Mouse (Mus musculus): ENCODE measurements around the gene Cfap206. TPM values are rescaled to one million over a fixed set of nuclear protein-coding genes. Genes with fewer than 3 reads are reported as not detected.

Gene Cfap206
- polyA plus RNA-seq, 1 experiment = 1.4 TPM

- Histone ChIP-seq H3K9ac (ENCODE audit: low read depth, poor library complexity, severe bottlenecking) (no peak overlapping the region), H3K9me3 (replicated peaks; ENCODE audit: control insufficient read depth, insufficient read depth, low read length, poor library complexity, severe bottlenecking) (no peaks in the 10 kb centered on the region), H3K27ac (ENCODE audit: insufficient read depth, low read length) (no peak overlapping the region), H3K4me1 (ENCODE audit: control insufficient read depth, insufficient read depth, low read length) (no peaks in the 10 kb centered on the region), H3K4me3 (ENCODE audit: low read depth, low read length) (no peak overlapping the region), H3K27me3 (ENCODE audit: control insufficient read depth, insufficient read depth, low read length, poor library complexity, severe bottlenecking) (no peaks in the 10 kb centered on the region), H3K36me3 (ENCODE audit: control insufficient read depth, insufficient read depth, low read length, poor library complexity, severe bottlenecking) (no peaks in the 10 kb centered on the region)
- TF ChIP-seq POLR2A (IDR thresholded peaks at IDR 0.05; ENCODE audit: insufficient read depth, low read length) (no peak), CTCF (IDR thresholded peaks at IDR 0.05; ENCODE audit: low read depth, low read length) (peak; percentile 90)
Observed at GRCm38 (mm10) chr4:34701528-34701927, 28.5 kb downstream of the Cfap206 start.

- Histone ChIP-seq H3K4me1 (ENCODE audit: control insufficient read depth, insufficient read depth, low read length) (no peaks in the 10 kb centered on the region), H3K9ac (ENCODE audit: low read depth, poor library complexity, severe bottlenecking) (peak overlapping the region; percentile 96), H3K4me3 (ENCODE audit: low read depth, low read length) (no peak overlapping the region), H3K27ac (ENCODE audit: insufficient read depth, low read length) (no peak overlapping the region), H3K9me3 (replicated peaks; ENCODE audit: control insufficient read depth, insufficient read depth, low read length, poor library complexity, severe bottlenecking) (no peaks in the 10 kb centered on the region), H3K36me3 (ENCODE audit: control insufficient read depth, insufficient read depth, low read length, poor library complexity, severe bottlenecking) (no peaks in the 10 kb centered on the region; the same call in 1 of the 2 replicates), H3K27me3 (ENCODE audit: control insufficient read depth, insufficient read depth, low read length, poor library complexity, severe bottlenecking) (no peaks in the 10 kb centered on the region)
- TF ChIP-seq CTCF (IDR thresholded peaks at IDR 0.05; ENCODE audit: low read depth, low read length) = no peak
- no peak for TF ChIP-seq EP300 (IDR thresholded peaks at IDR 0.05; ENCODE audit: insufficient read depth, low read depth, low read length)
- no peak for TF ChIP-seq POLR2A (IDR thresholded peaks at IDR 0.05; ENCODE audit: insufficient read depth, low read length)
Observed at GRCm38 (mm10) chr4:34688021-34688420, 42.0 kb downstream of the Cfap206 start.

GRCm38 (mm10) chr4:34686874-34687567, 43.0 kb downstream of the Cfap206 start, which contains the start of gene Slc35a1:
Gene Slc35a1 (minus strand): TSS chr4:34687438.
- Histone ChIP-seq H3K9ac (ENCODE audit: low read depth, poor library complexity, severe bottlenecking) (peak within 1 kb of the TSS; percentile 96), H3K27me3 (ENCODE audit: control insufficient read depth, insufficient read depth, low read length, poor library complexity, severe bottlenecking) (no peaks in the 10 kb centered on the region), H3K4me3 (ENCODE audit: low read depth, low read length) (peak within 1 kb of the TSS; percentile 52), H3K4me1 (ENCODE audit: control insufficient read depth, insufficient read depth, low read length) (no peaks in the 10 kb centered on the region), H3K9me3 (replicated peaks; ENCODE audit: control insufficient read depth, insufficient read depth, low read length, poor library complexity, severe bottlenecking) (no peaks in the 10 kb centered on the region), H3K27ac (ENCODE audit: insufficient read depth, low read length) (0 out of 2 replicates have a peak within 1 kb of the TSS, but pooled peaks have one; percentile 10), H3K36me3 (ENCODE audit: control insufficient read depth, insufficient read depth, low read length, poor library complexity, severe bottlenecking) (peaks cover 1% of the 10 kb centered on the region; the same call in 1 of the 2 replicates)
- TF ChIP-seq POLR2A (IDR thresholded peaks at IDR 0.05; ENCODE audit: insufficient read depth, low read length) = no peak
- no peak for TF ChIP-seq CTCF (IDR thresholded peaks at IDR 0.05; ENCODE audit: low read depth, low read length)
- TF ChIP-seq EP300 (IDR thresholded peaks at IDR 0.05; ENCODE audit: insufficient read depth, low read depth, low read length) = no peak

GRCm38 (mm10) chr4:34680530-34680929, 49.5 kb downstream of the Cfap206 start:
- no peak overlapping the region for H3K4me3 ChIP-seq (ENCODE audit: low read depth, low read length)
- peaks cover 2% of the 10 kb centered on the region for H3K36me3 ChIP-seq (ENCODE audit: control insufficient read depth, insufficient read depth, low read length, poor library complexity, severe bottlenecking)
- H3K9me3 ChIP-seq (replicated peaks; ENCODE audit: control insufficient read depth, insufficient read depth, low read length, poor library complexity, severe bottlenecking) = no peaks in the 10 kb centered on the region
- H3K4me1 ChIP-seq (ENCODE audit: control insufficient read depth, insufficient read depth, low read length) = no peaks in the 10 kb centered on the region
- H3K9ac ChIP-seq (ENCODE audit: low read depth, poor library complexity, severe bottlenecking) = no peak overlapping the region
- TF ChIP-seq CTCF (IDR thresholded peaks at IDR 0.05; ENCODE audit: low read depth, low read length) = peak; percentile 16
- TF ChIP-seq EP300 (IDR thresholded peaks at IDR 0.05; ENCODE audit: insufficient read depth, low read depth, low read length) = no peak
- H3K27ac ChIP-seq (ENCODE audit: insufficient read depth, low read length) = no peak overlapping the region
- H3K27me3 ChIP-seq (ENCODE audit: control insufficient read depth, insufficient read depth, low read length, poor library complexity, severe bottlenecking) = no peaks in the 10 kb centered on the region

- H3K9ac ChIP-seq (ENCODE audit: low read depth, poor library complexity, severe bottlenecking) = no peak overlapping the region
- H3K27me3 ChIP-seq (ENCODE audit: control insufficient read depth, insufficient read depth, low read length, poor library complexity, severe bottlenecking) = no peaks in the 10 kb centered on the region
- H3K4me3 ChIP-seq (ENCODE audit: low read depth, low read length) = no peak overlapping the region
- peaks cover 6% of the 10 kb centered on the region; the same call in 1 of the 2 replicates for H3K36me3 ChIP-seq (ENCODE audit: control insufficient read depth, insufficient read depth, low read length, poor library complexity, severe bottlenecking)
- TF ChIP-seq EP300 (IDR thresholded peaks at IDR 0.05; ENCODE audit: insufficient read depth, low read depth, low read length) (no peak), POLR2A (IDR thresholded peaks at IDR 0.05; ENCODE audit: insufficient read depth, low read length) (no peak), CTCF (IDR thresholded peaks at IDR 0.05; ENCODE audit: low read depth, low read length) (no peak)
- no peaks in the 10 kb centered on the region for H3K4me1 ChIP-seq (ENCODE audit: control insufficient read depth, insufficient read depth, low read length)
- no peak overlapping the region for H3K27ac ChIP-seq (ENCODE audit: insufficient read depth, low read length)
- no peaks in the 10 kb centered on the region for H3K9me3 ChIP-seq (replicated peaks; ENCODE audit: control insufficient read depth, insufficient read depth, low read length, poor library complexity, severe bottlenecking)
Observed at GRCm38 (mm10) chr4:34673721-34674120, 56.3 kb downstream of the Cfap206 start.

GRCm38 (mm10) chr4:34667923-34668322, 62.1 kb downstream of the Cfap206 start:
- H3K27ac ChIP-seq (ENCODE audit: insufficient read depth, low read length) = no peak overlapping the region
- H3K36me3 ChIP-seq (ENCODE audit: control insufficient read depth, insufficient read depth, low read length, poor library complexity, severe bottlenecking) = peaks cover 18% of the 10 kb centered on the region
- no peaks in the 10 kb centered on the region for H3K9me3 ChIP-seq (replicated peaks; ENCODE audit: control insufficient read depth, insufficient read depth, low read length, poor library complexity, severe bottlenecking)
- H3K9ac ChIP-seq (ENCODE audit: low read depth, poor library complexity, severe bottlenecking) = no peak overlapping the region
- no peak for TF ChIP-seq EP300 (IDR thresholded peaks at IDR 0.05; ENCODE audit: insufficient read depth, low read depth, low read length)
- no peak for TF ChIP-seq CTCF (IDR thresholded peaks at IDR 0.05; ENCODE audit: low read depth, low read length)
- TF ChIP-seq POLR2A (IDR thresholded peaks at IDR 0.05; ENCODE audit: insufficient read depth, low read length) = no peak
- no peak overlapping the region for H3K4me3 ChIP-seq (ENCODE audit: low read depth, low read length)
- no peaks in the 10 kb centered on the region for H3K27me3 ChIP-seq (ENCODE audit: control insufficient read depth, insufficient read depth, low read length, poor library complexity, severe bottlenecking)
- H3K4me1 ChIP-seq (ENCODE audit: control insufficient read depth, insufficient read depth, low read length) = no peaks in the 10 kb centered on the region

Data from ES-Bruce4 (cell line).